Mouse (Mus musculus) limb, embryonic 13.5 days (tissue): ENCODE data around the gene Ptpn23. TPM values are rescaled to one million over a fixed set of nuclear protein-coding genes. Genes with fewer than 3 reads are reported as not detected.

ENCODE experiments used
- ATAC-seq: fragments of 200-750 bp; cut with Nextera tagmentation; 2 replicates; pipeline ENCODE4 v1.8.0; 2017; ENCODE audit warnings: low read depth, moderate number of reproducible peaks, moderate TSS enrichment; ENCODE audit not compliant: low FRiP score
- H3K27ac ChIP-seq: fragments of 300-500 bp; sonication (generic); 2 replicates; pipeline ENCODE4 v1.5.1; 2015; ENCODE audit warnings: inconsistent platforms, mild to moderate bottlenecking, moderate library complexity
- H3K27me3 ChIP-seq: fragments of 300-500 bp; sonication (generic); 2 replicates; pipeline ENCODE4 v1.6.1; 2015; ENCODE audit warnings: mild to moderate bottlenecking, inconsistent platforms
- H3K36me3 ChIP-seq: fragments of 300-500 bp; sonication (generic); 2 replicates; pipeline ENCODE4 v1.6.1; 2015; ENCODE audit warnings: inconsistent platforms, mild to moderate bottlenecking, moderate library complexity
- H3K4me1 ChIP-seq: fragments of 300-500 bp; sonication (generic); 2 replicates; pipeline ENCODE4 v1.6.1; 2015; ENCODE audit warnings: inconsistent platforms
- H3K4me2 ChIP-seq: fragments of 300-500 bp; sonication (generic); replicated peaks from 2 replicates; pipeline ENCODE4 v1.6.1; 2015; ENCODE audit warnings: inconsistent platforms, mild to moderate bottlenecking, moderate library complexity
- H3K4me3 ChIP-seq: fragments of 300-500 bp; sonication (generic); 2 replicates; pipeline ENCODE4 v1.5.1; 2015; ENCODE audit warnings: moderate library complexity, mild to moderate bottlenecking, inconsistent platforms
- H3K9ac ChIP-seq: fragments of 300-500 bp; sonication (generic); 2 replicates; pipeline ENCODE4 v1.6.1; 2015; ENCODE audit warnings: mild to moderate bottlenecking, inconsistent platforms
- H3K9me3 ChIP-seq: fragments of 300-500 bp; sonication (generic); 2 replicates; pipeline ENCODE4 v1.6.1; 2016; ENCODE audit warnings: inconsistent platforms
- WGBS: fragments of 180-500 bp; shearing (Covaris S2); methylation state at CpG from one replicate; pipeline ENCODE4 v1.1.7; 2015; 5-methylcytosine and 5-hydroxymethylcytosine counted together
- polyA plus RNA-seq: library from polyadenylated mRNA; unstranded; fragments of >200 nt; fragmentation: Nextera tagmentation; extraction: Ambion mirVana; gene quantifications from 2 replicates; pipeline ENCODE4 v1.2.1, GENCODE M21; 2015

Gene Ptpn23
- polyA plus RNA-seq, result 17.7 and 17.9 TPM in 2 replicates

DNA sequence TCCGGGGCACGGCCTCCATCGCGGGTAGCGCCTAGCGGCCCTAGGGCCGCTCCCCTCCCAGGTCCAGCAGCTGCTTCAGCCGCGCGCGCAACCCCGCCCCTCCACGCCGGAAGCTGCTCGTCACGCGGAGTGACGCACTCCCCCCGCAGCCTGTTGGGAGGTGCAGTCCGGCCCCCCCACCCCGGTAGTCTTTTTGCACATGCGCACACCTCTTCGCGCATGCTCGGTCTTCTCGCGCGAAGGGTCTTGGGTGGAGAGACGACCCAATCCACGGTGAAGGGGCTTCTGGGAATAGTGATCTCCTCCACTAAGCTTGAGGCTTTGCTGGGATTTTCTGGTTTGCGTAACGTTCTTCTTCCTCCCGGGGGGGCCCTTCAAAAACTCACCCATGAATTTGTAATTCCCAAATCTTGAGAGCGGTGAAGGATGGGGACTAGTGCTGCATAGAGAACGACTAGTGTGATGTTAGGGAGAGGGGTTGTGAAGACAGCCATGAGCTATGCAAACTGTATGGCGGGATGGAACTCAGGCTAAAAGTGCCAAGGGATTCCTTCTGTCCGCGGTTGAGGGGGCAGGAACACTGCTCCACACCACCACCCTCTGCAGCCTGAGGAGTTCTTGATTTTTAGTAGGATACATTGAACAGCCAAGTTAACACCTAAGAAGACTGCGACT is at the start of gene Ptpn23:
TSS of gene Ptpn23 (minus strand) at position 115 of the 675 bp plus-strand sequence.
- H3K4me1 ChIP-seq, result peaks cover 12% of the 10 kb centered on the region
- H3K4me2 ChIP-seq, result peak within 1 kb of the TSS; percentile 92
- no peaks in the 10 kb centered on the region for H3K9me3 ChIP-seq
- peak within 1 kb of the TSS; percentile 89 for H3K9ac ChIP-seq
- no peaks in the 10 kb centered on the region for H3K27me3 ChIP-seq
- peak within 1 kb of the TSS; percentile 78 for H3K4me3 ChIP-seq
- under 1% methylated on average over 39 of the region's 39 CpGs for WGBS
- peaks cover 11% of the 10 kb centered on the region; the same call in 1 of the 2 replicates for H3K36me3 ChIP-seq
- peak; percentile 97 for ATAC-seq
- peak within 1 kb of the TSS; percentile 69 for H3K27ac ChIP-seq

DNA sequence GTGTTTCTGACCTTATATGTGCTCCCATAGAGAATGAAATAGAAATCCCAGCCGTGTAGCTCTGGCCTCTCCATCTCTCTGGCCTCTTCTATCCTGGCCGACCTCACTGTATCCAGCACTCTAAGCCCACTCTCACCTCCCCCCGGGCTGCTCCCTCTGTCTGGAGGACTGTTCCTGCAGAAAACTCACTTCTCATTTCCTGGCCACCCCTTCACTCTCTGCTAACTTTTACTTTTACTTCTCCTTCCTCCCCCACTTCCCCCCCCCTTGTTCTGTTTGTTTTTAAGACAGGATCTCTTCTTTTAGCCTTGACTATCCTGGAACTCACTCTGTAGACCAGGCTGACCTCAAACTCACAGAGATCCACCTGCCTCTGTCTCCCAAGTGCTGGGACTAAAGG is 44.5 kb upstream of the Ptpn23 start:
- H3K9me3 ChIP-seq, result no peaks in the 10 kb centered on the region
- H3K4me3 ChIP-seq, result no peak overlapping the region
- no peaks in the 10 kb centered on the region for H3K27me3 ChIP-seq
- no peak overlapping the region for H3K9ac ChIP-seq
- no peak overlapping the region for H3K27ac ChIP-seq
- ATAC-seq, result no peak
- no peak overlapping the region for H3K4me2 ChIP-seq
- 60% methylated on average over 3 of the region's 3 CpGs for WGBS
- H3K36me3 ChIP-seq, result peaks cover 28% of the 10 kb centered on the region
- H3K4me1 ChIP-seq, result peaks cover 4% of the 10 kb centered on the region

DNA sequence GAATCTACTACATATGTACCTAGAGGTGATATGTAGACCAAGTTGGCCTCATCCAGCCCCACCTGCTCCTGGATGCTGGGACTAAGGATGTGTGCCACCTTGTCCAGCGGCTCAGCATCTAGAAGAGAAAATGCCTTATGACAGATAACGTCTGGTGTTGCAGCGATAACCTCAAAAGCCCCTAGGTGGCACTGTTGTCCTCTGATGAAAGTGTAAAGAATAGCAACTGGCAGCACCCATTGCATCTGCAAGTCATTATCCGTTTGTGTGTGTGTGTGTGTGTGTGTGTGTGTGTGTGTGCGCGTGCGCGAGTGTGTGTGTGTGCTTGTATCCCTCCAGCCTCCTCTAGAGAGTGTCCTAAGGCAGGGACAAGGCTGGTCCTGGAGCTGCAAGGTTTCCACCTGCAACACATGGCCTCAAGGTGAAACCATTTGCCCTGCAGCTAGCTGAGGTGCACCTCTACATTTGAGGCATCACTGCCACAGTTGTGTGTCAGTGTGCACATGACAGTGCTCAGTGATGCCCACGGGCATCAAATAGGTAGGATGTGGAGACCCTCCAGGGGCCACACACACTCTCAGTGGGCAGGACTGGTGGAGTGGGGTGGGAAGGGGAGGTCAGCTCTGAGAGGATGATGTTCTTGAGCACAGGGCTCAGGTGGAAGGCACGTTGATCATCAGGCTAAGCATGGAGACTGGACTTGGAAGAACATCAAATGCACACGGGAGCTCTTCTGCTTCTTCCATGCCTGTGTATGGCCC is 41.0 kb upstream of the Ptpn23 start:
- WGBS, result 25% methylated on average over 11 of the region's 11 CpGs
- H3K4me1 ChIP-seq, result peaks cover 4% of the 10 kb centered on the region
- no peak overlapping the region for H3K4me3 ChIP-seq
- peak; percentile 87 for ATAC-seq
- no peaks in the 10 kb centered on the region for H3K27me3 ChIP-seq
- H3K9ac ChIP-seq, result no peak overlapping the region
- no peak overlapping the region for H3K27ac ChIP-seq
- H3K4me2 ChIP-seq, result no peak overlapping the region
- no peaks in the 10 kb centered on the region for H3K9me3 ChIP-seq
- H3K36me3 ChIP-seq, result peaks cover 29% of the 10 kb centered on the region

DNA sequence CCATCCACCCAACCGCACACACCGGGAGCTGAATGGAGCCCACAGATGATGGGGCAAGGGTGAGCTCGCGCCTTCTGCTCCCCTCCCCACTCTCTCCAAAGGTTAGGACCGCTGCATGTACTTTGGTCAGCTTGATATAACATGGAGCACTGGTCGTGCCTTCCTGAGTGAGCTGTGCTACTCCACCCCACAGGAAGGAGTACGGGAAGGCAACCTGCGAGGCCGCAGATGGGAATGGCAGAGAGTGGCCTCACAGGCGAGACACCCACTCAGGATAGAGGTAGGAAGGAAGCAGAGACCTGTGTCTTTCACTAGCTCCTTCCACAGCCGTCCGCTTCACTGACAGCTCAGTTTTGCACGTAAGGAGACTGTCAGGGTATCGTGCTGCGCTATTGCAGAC is 40.3 kb upstream of the Ptpn23 start:
- no peak for ATAC-seq
- no peak overlapping the region for H3K4me2 ChIP-seq
- peaks cover 29% of the 10 kb centered on the region for H3K36me3 ChIP-seq
- peaks cover 4% of the 10 kb centered on the region for H3K4me1 ChIP-seq
- 81% methylated on average over 15 of the region's 15 CpGs for WGBS
- H3K4me3 ChIP-seq, result no peak overlapping the region
- H3K9ac ChIP-seq, result peak overlapping the region; percentile 13; the same call in 1 of the 2 replicates
- no peaks in the 10 kb centered on the region for H3K9me3 ChIP-seq
- no peaks in the 10 kb centered on the region for H3K27me3 ChIP-seq
- H3K27ac ChIP-seq, result no peak overlapping the region

DNA sequence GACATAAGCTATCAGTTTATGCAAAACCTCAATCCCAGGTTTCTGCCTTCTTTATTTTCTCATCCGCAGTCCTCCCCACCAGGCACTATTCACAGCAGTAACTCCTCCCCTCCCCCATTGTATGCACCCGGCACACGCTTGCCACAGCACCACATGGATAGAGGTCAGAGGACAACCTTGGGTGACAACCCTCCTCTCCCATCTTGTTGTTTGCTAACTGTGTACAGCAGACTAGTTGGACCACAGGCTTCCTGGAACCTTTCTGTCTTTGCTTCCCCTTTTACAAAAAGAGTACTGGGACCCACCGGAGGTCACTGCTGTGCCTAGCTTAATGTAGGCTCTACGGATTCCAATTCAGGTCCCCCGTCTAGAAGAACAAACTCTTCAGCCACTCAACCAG is 32.5 kb upstream of the Ptpn23 start:
- WGBS, result 88% methylated on average over 6 of the region's 6 CpGs
- no peak overlapping the region for H3K4me3 ChIP-seq
- ATAC-seq, result no peak
- no peaks in the 10 kb centered on the region for H3K9me3 ChIP-seq
- no peak overlapping the region for H3K4me2 ChIP-seq
- H3K27ac ChIP-seq, result no peak overlapping the region
- no peaks in the 10 kb centered on the region for H3K4me1 ChIP-seq
- H3K27me3 ChIP-seq, result no peaks in the 10 kb centered on the region
- peaks cover 43% of the 10 kb centered on the region for H3K36me3 ChIP-seq
- no peak overlapping the region for H3K9ac ChIP-seq

DNA sequence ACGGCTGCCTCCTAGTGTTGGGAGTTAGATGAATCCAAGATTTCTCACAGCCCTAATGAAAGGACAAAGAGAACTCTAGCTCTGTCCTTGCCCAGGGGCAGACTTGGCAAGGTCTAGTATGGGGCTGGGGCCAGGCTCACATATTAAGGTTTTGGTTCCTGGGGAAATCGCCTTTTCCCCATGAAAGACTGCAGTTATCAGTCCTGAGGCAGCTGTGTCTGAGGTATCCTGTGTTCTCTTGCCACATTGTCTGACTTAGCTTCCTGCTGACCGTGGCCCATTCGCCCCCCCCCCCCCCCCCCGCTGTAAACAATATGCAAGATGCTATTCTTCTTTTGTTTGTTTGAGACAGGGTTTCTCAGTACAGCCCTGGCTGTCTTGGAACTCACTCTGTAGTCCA is 32.0 kb upstream of the Ptpn23 start:
- no peaks in the 10 kb centered on the region for H3K9me3 ChIP-seq
- H3K4me1 ChIP-seq, result no peaks in the 10 kb centered on the region
- ATAC-seq, result no peak
- no peak overlapping the region for H3K9ac ChIP-seq
- no peak overlapping the region for H3K4me2 ChIP-seq
- no peak overlapping the region for H3K27ac ChIP-seq
- no peaks in the 10 kb centered on the region for H3K27me3 ChIP-seq
- peaks cover 48% of the 10 kb centered on the region for H3K36me3 ChIP-seq
- no peak overlapping the region for H3K4me3 ChIP-seq
- WGBS, result 68% methylated on average over 3 of the region's 5 CpGs

DNA sequence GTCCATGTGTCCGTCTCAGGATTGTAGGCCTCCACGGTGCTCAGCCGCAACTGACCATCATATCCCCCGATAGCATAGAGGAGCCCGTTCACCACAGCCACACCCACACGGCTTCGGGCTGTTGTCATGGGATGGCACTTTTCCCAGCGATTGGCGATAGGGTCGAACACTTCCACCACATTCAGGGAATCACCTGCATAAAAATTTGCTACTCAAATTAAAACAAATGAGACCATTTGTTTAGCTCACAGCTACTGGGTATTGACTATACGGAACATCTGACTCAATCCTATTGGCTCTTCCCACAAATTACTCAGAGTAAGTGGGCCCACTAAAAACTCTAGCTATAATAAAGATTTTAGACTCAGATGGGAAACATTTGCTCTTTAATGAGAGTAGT is 28.0 kb upstream of the Ptpn23 start:
- ATAC-seq, result no peak
- H3K9me3 ChIP-seq, result no peaks in the 10 kb centered on the region
- H3K27ac ChIP-seq, result no peak overlapping the region
- no peak overlapping the region for H3K4me2 ChIP-seq
- no peaks in the 10 kb centered on the region for H3K4me1 ChIP-seq
- no peaks in the 10 kb centered on the region for H3K27me3 ChIP-seq
- peaks cover 66% of the 10 kb centered on the region for H3K36me3 ChIP-seq
- no peak overlapping the region for H3K9ac ChIP-seq
- WGBS, result 94% methylated on average over 11 of the region's 11 CpGs
- no peak overlapping the region for H3K4me3 ChIP-seq

DNA sequence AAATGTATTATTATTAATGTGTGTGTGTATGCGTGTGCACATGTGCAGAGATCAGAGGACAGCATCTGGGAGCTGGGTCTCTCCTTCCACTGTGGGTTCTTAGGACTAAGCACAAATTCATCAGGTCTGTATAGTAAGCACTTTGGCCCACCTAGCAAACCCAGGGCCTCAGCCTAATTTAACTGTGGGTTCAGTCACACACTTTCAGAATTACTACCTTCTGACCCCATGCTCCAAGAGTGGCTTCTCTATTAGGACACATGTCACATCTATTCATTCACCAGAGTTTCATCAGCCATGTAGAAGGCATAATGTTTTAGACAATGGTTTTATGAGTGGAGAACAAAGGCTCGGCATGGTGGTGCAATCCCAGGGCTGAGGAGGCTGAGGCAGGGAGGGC is 25.0 kb upstream of the Ptpn23 start:
- ATAC-seq, result no peak
- WGBS, result 91% methylated on average over 2 of the region's 2 CpGs
- no peak overlapping the region for H3K9ac ChIP-seq
- no peak overlapping the region for H3K27ac ChIP-seq
- no peaks in the 10 kb centered on the region for H3K4me1 ChIP-seq
- no peak overlapping the region for H3K4me3 ChIP-seq
- no peaks in the 10 kb centered on the region for H3K9me3 ChIP-seq
- no peaks in the 10 kb centered on the region for H3K27me3 ChIP-seq
- H3K36me3 ChIP-seq, result peaks cover 82% of the 10 kb centered on the region
- no peak overlapping the region for H3K4me2 ChIP-seq

DNA sequence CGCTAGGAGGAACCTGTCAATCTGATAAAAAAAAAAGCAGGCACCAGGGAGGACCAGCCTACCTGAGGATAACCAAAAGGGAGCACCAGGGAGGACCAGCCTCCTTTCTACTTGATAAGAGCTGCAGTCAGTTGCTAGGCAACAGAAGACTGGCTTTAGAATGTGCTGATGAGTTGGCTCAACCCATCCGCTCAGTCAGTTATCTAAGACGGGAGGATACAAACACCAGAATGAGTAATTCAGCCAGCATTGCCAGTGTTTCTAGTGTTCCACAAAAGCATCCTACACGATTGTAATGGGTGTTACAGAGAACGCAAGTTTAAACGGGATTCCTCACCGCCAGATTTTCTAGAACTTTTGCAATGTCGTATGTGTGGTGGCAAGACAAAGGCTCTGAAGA is 23.2 kb upstream of the Ptpn23 start:
- ATAC-seq, result no peak
- Histone ChIP-seq H3K27me3 (no peaks in the 10 kb centered on the region), H3K27ac (no peak overlapping the region), H3K36me3 (peaks cover 87% of the 10 kb centered on the region), H3K4me2 (no peak overlapping the region), H3K9ac (no peak overlapping the region), H3K9me3 (no peaks in the 10 kb centered on the region), H3K4me1 (no peaks in the 10 kb centered on the region), H3K4me3 (no peak overlapping the region)
- WGBS, result 90% methylated on average over 8 of the region's 8 CpGs

DNA sequence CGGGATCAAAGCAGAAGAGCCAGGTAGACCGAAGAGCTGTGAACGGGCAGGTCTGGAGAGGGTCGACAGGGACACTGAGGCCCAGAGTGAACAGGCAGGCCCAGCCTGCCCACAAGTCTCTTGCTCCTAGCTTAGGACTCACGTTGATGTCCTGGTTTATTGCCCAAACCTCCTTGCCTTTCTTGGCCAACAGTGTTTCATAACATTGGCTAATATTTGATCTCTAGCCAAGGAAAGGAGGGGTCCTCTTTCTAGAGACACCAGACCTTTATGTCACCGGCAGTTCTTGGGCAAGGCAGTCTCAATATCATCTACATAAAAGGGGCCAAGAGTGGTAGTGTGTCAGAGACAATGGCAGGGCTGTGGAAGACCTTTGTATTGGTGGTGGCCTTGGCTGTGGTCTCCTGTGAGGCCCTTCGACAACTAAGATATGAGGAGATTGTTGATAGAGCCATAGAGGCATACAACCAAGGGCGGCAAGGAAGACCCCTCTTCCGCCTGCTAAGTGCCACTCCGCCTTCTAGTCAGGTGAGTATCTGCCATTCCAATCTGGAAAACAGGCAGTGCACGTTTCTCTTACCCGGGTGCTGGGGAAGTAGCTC is 11.6 kb upstream of the Ptpn23 start, which contains the start of gene Ngp:
TSS of gene Ngp (plus strand) at position 237 of the 602 bp plus-strand sequence.
- H3K36me3 ChIP-seq, result no peaks in the 10 kb centered on the region
- no peaks in the 10 kb centered on the region for H3K9me3 ChIP-seq
- H3K9ac ChIP-seq, result no peak within 1 kb of the TSS
- no peaks in the 10 kb centered on the region for H3K4me1 ChIP-seq
- WGBS, result 89% methylated on average over 12 of the region's 12 CpGs
- no peak within 1 kb of the TSS for H3K4me3 ChIP-seq
- ATAC-seq, result no peak
- no peaks in the 10 kb centered on the region for H3K27me3 ChIP-seq
- no peak within 1 kb of the TSS for H3K4me2 ChIP-seq
- no peak within 1 kb of the TSS for H3K27ac ChIP-seq

DNA sequence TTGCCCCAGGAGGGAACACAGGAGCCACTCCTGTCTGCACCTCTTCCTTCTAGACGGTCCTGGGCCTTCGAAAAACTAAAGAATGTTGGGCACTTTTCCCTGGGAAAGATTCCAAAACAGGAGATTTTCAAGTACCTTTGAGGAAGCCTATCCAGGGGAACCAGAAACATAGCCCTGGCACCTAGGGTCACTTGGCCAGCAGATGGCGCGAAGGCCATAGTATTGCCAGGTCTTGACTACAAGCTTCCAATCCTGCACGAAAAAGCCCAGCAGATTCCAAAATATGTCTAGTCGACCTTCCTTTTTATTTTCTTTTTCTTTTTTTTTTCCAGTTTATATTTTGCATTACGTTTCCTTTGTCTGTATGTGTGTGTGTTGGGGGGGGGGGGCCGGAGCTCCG is 5.8 kb upstream of the Ptpn23 start:
- no peaks in the 10 kb centered on the region for H3K27me3 ChIP-seq
- H3K9me3 ChIP-seq, result no peaks in the 10 kb centered on the region
- H3K4me2 ChIP-seq, result no peak overlapping the region
- no peaks in the 10 kb centered on the region for H3K36me3 ChIP-seq
- WGBS, result 52% methylated on average over 9 of the region's 9 CpGs
- no peak overlapping the region for H3K9ac ChIP-seq
- H3K4me3 ChIP-seq, result no peak overlapping the region
- H3K4me1 ChIP-seq, result no peaks in the 10 kb centered on the region; the same call in 1 of the 2 replicates
- ATAC-seq, result no peak
- no peak overlapping the region for H3K27ac ChIP-seq

DNA sequence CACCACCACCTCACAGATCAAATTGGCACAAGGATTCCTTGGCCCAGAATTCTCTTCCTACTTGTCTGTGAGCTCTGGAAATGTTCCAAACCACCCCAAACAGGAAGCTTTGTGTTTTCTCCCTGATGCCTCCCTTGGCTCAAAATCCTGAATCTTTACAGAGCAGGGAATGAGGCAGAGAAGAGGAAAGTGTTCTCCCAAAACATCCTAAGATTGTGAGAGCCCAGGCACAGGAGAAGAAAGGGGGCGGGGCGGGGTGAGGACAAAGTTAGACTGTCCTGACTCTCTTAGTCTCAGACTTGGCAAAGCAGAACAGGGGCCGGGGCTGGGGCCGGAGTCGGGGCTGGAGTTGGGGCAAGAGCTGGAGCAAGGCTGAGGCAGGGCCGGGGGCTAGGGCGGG is 4.9 kb upstream of the Ptpn23 start:
- no peaks in the 10 kb centered on the region for H3K27me3 ChIP-seq

More for the DNA sequence above, 4.9 kb upstream of the Ptpn23 start:
- WGBS, result 84% methylated on average over 7 of the region's 7 CpGs
- H3K27ac ChIP-seq, result no peak overlapping the region
- no peak overlapping the region for H3K4me2 ChIP-seq
- ATAC-seq, result no peak
- no peak overlapping the region for H3K9ac ChIP-seq
- no peaks in the 10 kb centered on the region for H3K9me3 ChIP-seq
- H3K36me3 ChIP-seq, result no peaks in the 10 kb centered on the region
- no peaks in the 10 kb centered on the region; the same call in 1 of the 2 replicates for H3K4me1 ChIP-seq
- H3K4me3 ChIP-seq, result no peak overlapping the region
